Mouse (Mus musculus): ENCODE measurements around the gene Wbp1l.

DNA sequence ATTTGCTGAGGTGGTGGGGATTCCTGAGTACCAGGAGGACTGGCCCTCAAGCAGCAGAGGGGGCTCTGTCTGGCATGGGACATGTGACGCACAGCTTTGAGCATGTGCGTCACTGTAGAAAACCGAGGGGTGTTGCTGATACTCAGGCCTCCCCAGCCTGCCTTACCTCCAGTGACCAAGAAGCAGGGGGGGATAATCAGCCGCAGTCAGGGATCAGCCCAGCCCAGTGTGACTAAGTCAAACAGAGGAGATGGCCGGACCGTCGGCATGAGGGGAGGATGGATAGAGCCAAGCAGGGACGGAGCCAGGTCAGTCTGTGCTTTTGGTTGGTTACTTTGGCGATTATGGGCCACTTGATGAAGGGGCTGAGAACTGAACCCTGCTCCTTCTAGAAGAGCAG lies 32.8 kb downstream of the Wbp1l start:
- no peak for TF ChIP-seq CTCF (IDR thresholded peaks at IDR 0.05; ENCODE audit: low read depth, low read length)
- no peak for TF ChIP-seq GATA1 (IDR thresholded peaks at IDR 0.05; ENCODE audit: borderline replicate concordance, low read length)
- no peak for TF ChIP-seq GATA2 (IDR thresholded peaks at IDR 0.05; ENCODE audit: borderline replicate concordance, low read depth, low read length)
- TF ChIP-seq TAL1 (conservative IDR thresholded peaks at IDR 0.05; ENCODE audit: low read depth, low read length) = no peak

Measured in G1E (cell line).